Mouse (Mus musculus) CH12.LX (cell line): Measurements from ENCODE around the gene Stx8. TPM values are rescaled to one million over a fixed set of nuclear protein-coding genes. Genes with fewer than 3 reads are reported as not detected.
A peak's percentile ranks its signal among the peaks of the same experiment; 100 is the strongest.

Experiments used
- DNase-seq: peaks from one replicate; pipeline ENCODE4 v3.0.0-alpha.2; 2013; ENCODE audit errors: extremely low read depth
- H3K27ac ChIP-seq: 2 replicates; pipeline ENCODE4 v1.5.1; 2012; ENCODE audit warnings: low read depth, mild to moderate bottlenecking, control low read depth, moderate library complexity; ENCODE audit not compliant: insufficient read depth
- H3K27me3 ChIP-seq: replicated peaks from 2 replicates; pipeline ENCODE3; 2012; ENCODE audit warnings: inconsistent platforms
- H3K36me3 ChIP-seq, 2 experiments: replicated peaks in 1 of 2; 2 replicates each; pipeline versions ENCODE3 to v1.6.1; 2012; ENCODE audit warnings: inconsistent platforms in 1 of 2, low read length in 1 of 2, mild to moderate bottlenecking in 1 of 2, mixed read lengths in 1 of 2, moderate library complexity in 1 of 2; ENCODE audit not compliant: control insufficient read depth in 1 of 2, insufficient read depth in 1 of 2
- H3K4me1 ChIP-seq, 2 experiments: 2 replicates each; pipeline ENCODE4 v1.6.1; 2012; ENCODE audit warnings: inconsistent platforms in 1 of 2, moderate library complexity in 1 of 2; ENCODE audit not compliant: insufficient read depth in 2 of 2, control insufficient read depth in 1 of 2
- H3K4me2 ChIP-seq: 2 replicates; pipeline ENCODE4 v1.6.1; 2012; ENCODE audit warnings: low read depth, mild to moderate bottlenecking, control low read depth; ENCODE audit not compliant: poor library complexity, insufficient read depth, severe bottlenecking
- H3K4me3 ChIP-seq, 3 experiments: fragments of 150-350 bp in 1 of 3; sonication (generic) in 1 of 3; replicated peaks in 1 of 3; 2 replicates each; pipeline versions ENCODE3 to v1.5.1; 2011 to 2012; ENCODE audit warnings: low read depth in 2 of 3, low read length in 2 of 3, mild to moderate bottlenecking in 2 of 3, moderate library complexity in 2 of 3, control low read depth in 1 of 3, improper control_type of control experiment in 1 of 3, inconsistent platforms in 1 of 3, mixed read lengths in 1 of 3; ENCODE audit not compliant: poor library complexity in 1 of 3
- H3K79me2 ChIP-seq: replicated peaks from 2 replicates; pipeline ENCODE4 v1.6.1; 2012; ENCODE audit warnings: mild to moderate bottlenecking, moderate library complexity; ENCODE audit not compliant: control insufficient read depth, poor library complexity, insufficient read depth, severe bottlenecking; ENCODE audit errors: extremely low read depth
- H3K9ac ChIP-seq: 2 replicates; pipeline ENCODE4 v1.6.1; 2012; ENCODE audit warnings: low read depth, mild to moderate bottlenecking, control low read depth, moderate library complexity; ENCODE audit not compliant: insufficient read depth
- H3K9me3 ChIP-seq: replicated peaks from 2 replicates; pipeline ENCODE3; 2012; ENCODE audit warnings: low read length, inconsistent platforms, mixed read lengths
- CTCF ChIP-seq, 2 experiments: IDR thresholded peaks in 1 of 2; conservative IDR thresholded peaks in 1 of 2; 2 replicates each; pipeline ENCODE4 v1.5.1; 2011 to 2012; ENCODE audit warnings: low read depth in 2 of 2, low read length in 2 of 2, improper control_type of control experiment in 1 of 2, inconsistent platforms in 1 of 2, mild to moderate bottlenecking in 1 of 2, moderate library complexity in 1 of 2
- E2F4 ChIP-seq: IDR thresholded peaks from 2 replicates; pipeline ENCODE4 v1.6.1; 2011; ENCODE audit warnings: low read depth, low read length, improper control_type of control experiment; ENCODE audit not compliant: insufficient replicate concordance
- EP300 ChIP-seq: IDR thresholded peaks from 2 replicates; pipeline ENCODE4 v1.6.1; 2011; ENCODE audit warnings: low read length, improper control_type of control experiment
- HCFC1 ChIP-seq: IDR thresholded peaks from 2 replicates; pipeline ENCODE4 v1.6.1; 2012; ENCODE audit warnings: low read depth, mild to moderate bottlenecking, inconsistent platforms, low read length, improper control_type of control experiment
- IRF4 ChIP-seq: IDR thresholded peaks from 2 replicates; pipeline ENCODE4 v1.6.1; 2014; ENCODE audit warnings: low read depth, mild to moderate bottlenecking, inconsistent platforms, low read length, improper control_type of control experiment
- JUND ChIP-seq: conservative IDR thresholded peaks from 2 replicates; pipeline ENCODE4 v1.6.1; 2011; ENCODE audit warnings: low read depth, low read length, improper control_type of control experiment
- KAT2A ChIP-seq: IDR thresholded peaks from 2 replicates; pipeline ENCODE4 v1.6.1; 2012; ENCODE audit warnings: low read length, improper control_type of control experiment, inconsistent platforms; ENCODE audit not compliant: insufficient replicate concordance
- MAFK ChIP-seq: IDR thresholded peaks from 2 replicates; pipeline ENCODE4 v1.6.1; 2011; ENCODE audit warnings: low read length, improper control_type of control experiment; ENCODE audit not compliant: insufficient replicate concordance
- NRF1 ChIP-seq: IDR thresholded peaks from 2 replicates; pipeline ENCODE4 v1.6.1; 2014; ENCODE audit warnings: low read depth, mild to moderate bottlenecking, inconsistent platforms, low read length, improper control_type of control experiment, moderate library complexity
- POLR2AphosphoS2 ChIP-seq: IDR thresholded peaks from 2 replicates; pipeline ENCODE4 v1.6.1; 2011; ENCODE audit warnings: low read depth, low read length, improper control_type of control experiment
- RAD21 ChIP-seq: IDR thresholded peaks from 2 replicates; pipeline ENCODE4 v1.6.1; 2011; ENCODE audit warnings: low read depth, mild to moderate bottlenecking, low read length, improper control_type of control experiment, moderate library complexity
- RCOR1 ChIP-seq: conservative IDR thresholded peaks from 2 replicates; pipeline ENCODE4 v1.6.1; 2012; ENCODE audit warnings: low read depth, mild to moderate bottlenecking, inconsistent platforms, low read length, improper control_type of control experiment
- USF1 ChIP-seq: IDR thresholded peaks from 2 replicates; pipeline ENCODE4 v1.6.1; 2014; ENCODE audit warnings: low read depth, mild to moderate bottlenecking, inconsistent platforms, low read length, improper control_type of control experiment
- ZKSCAN1 ChIP-seq: IDR thresholded peaks from 2 replicates; pipeline ENCODE4 v1.6.1; 2012; ENCODE audit warnings: low read depth, inconsistent platforms, low read length, improper control_type of control experiment, borderline replicate concordance
- ZMIZ1 ChIP-seq: IDR thresholded peaks from 2 replicates; pipeline ENCODE4 v1.6.1; 2012; ENCODE audit warnings: low read depth, mild to moderate bottlenecking, inconsistent platforms, low read length, improper control_type of control experiment
- ZNF384 ChIP-seq: IDR thresholded peaks from 2 replicates; pipeline ENCODE4 v1.6.1; 2012; ENCODE audit warnings: low read depth, low read length, improper control_type of control experiment, inconsistent platforms
- dilution Hi-C: fragments of 300-500 bp; cut with MboI; formaldehyde crosslinking; loops from 2 replicates; pipeline ENCODE4 v1.14.3; 2020; ENCODE audit warnings: low sequenced_read_pairs; ENCODE audit not compliant: extremely low pct_unique_long_range_greater_than_20kb, extremely low pct_ligation_motif_present
- in situ Hi-C: fragments of 300-500 bp; cut with MboI; formaldehyde crosslinking; loops from 3 replicates; pipeline ENCODE4 v1.14.3; 2019; ENCODE audit warnings: low sequenced_read_pairs, low pct_ligation_motif_present, low pct_unique_long_range_greater_than_20kb, mixed read lengths
- polyA plus RNA-seq: library from polyadenylated mRNA; unstranded; fragments of >175 nt; gene quantifications from 2 replicates; pipeline ENCODE4 v1.2.1, GENCODE M21; 2012; ENCODE audit warnings: low read depth; ENCODE audit not compliant: insufficient read length
- total RNA-seq, 2 experiments: library from RNA; depleted of rRNA; stranded (reverse); fragments of 300-350 nt in 1 of 2; fragments of >200 nt in 1 of 2; gene quantifications; 2 replicates each; pipeline ENCODE4 v1.2.3; 2012 to 2014

Stx8 gene
- total and polyA plus RNA-seq, 3 experiments = 31.8 to 57.9 (median 35.2) TPM

GRCm38 (mm10) chr11:67998905-67999304 lies 32.9 kb downstream of the Stx8 start:
- H3K9ac ChIP-seq = no peak overlapping the region
- no peak overlapping the region for H3K4me3 ChIP-seq
- H3K27ac ChIP-seq = no peak overlapping the region
- peaks cover 0 to 7% of the 10 kb centered on the region in 2 experiments; a peak in 1 of 4 replicates for H3K4me1 ChIP-seq
- H3K79me2 ChIP-seq = no peaks in the 10 kb centered on the region
- no peak for DNase-seq
- H3K9me3 ChIP-seq = no peaks in the 10 kb centered on the region
- no peak for TF ChIP-seq HCFC1
- TF ChIP-seq EP300 = no peak
- no peak for TF ChIP-seq ZNF384
- no peak for TF ChIP-seq MAFK
- TF ChIP-seq IRF4 = no peak
- TF ChIP-seq ZKSCAN1 = no peak
- TF ChIP-seq ZMIZ1 = no peak
- no peak for TF ChIP-seq NRF1
- TF ChIP-seq USF1 = no peak
- no peak for TF ChIP-seq RCOR1
- no peak for TF ChIP-seq JUND
- TF ChIP-seq E2F4 = no peak
- TF ChIP-seq, all 38 proteins: peak for 0
- peaks cover 11 to 64% of the 10 kb centered on the region in 2 experiments for H3K36me3 ChIP-seq
- dilution Hi-C loops = no loop called here
- H3K27me3 ChIP-seq = no peaks in the 10 kb centered on the region
- in situ Hi-C loops = loop anchor here (5.0 kb wide), 1 partner anchor 408 kb away; no protein-coding TSS in a partner anchor
- H3K4me2 ChIP-seq = no peak overlapping the region

- TF ChIP-seq HCFC1 = no peak
- TF ChIP-seq RAD21 = peak; percentile 55
- TF ChIP-seq JUND = no peak
- TF ChIP-seq KAT2A = no peak
- TF ChIP-seq POLR2AphosphoS2 = no peak
- peak in 1 of 2 experiments; percentile 52; a peak in 2 of 4 replicates for TF ChIP-seq CTCF (conservative IDR thresholded peaks at IDR 0.05 in 1 of 2, IDR thresholded peaks at IDR 0.05 in 1 of 2; ENCODE audit: low read depth in 2 of 2, low read length in 2 of 2)
- TF ChIP-seq, all 38 proteins: peak for 2
- peaks cover 11 to 60% of the 10 kb centered on the region in 2 experiments for H3K36me3 ChIP-seq
- H3K27me3 ChIP-seq = no peaks in the 10 kb centered on the region
- H3K79me2 ChIP-seq = no peaks in the 10 kb centered on the region
- dilution Hi-C loops (no loop called here), in situ Hi-C loops (loop anchor here (5.0 kb wide), 1 partner anchor 408 kb away; no protein-coding TSS in a partner anchor)
- H3K9ac ChIP-seq = no peak overlapping the region
- no peaks in the 10 kb centered on the region for H3K9me3 ChIP-seq
- DNase-seq = no peak
- no peak overlapping the region for H3K27ac ChIP-seq
- H3K4me1 ChIP-seq = peaks cover 0 to 7% of the 10 kb centered on the region in 2 experiments; a peak in 1 of 4 replicates
- H3K4me2 ChIP-seq = no peak overlapping the region
- no peak overlapping the region for H3K4me3 ChIP-seq
Observed at GRCm38 (mm10) chr11:67999629-68000028, 33.6 kb downstream of the Stx8 start.
